Mouse (Mus musculus) fat pad, adult 2 months (tissue): ENCODE measurements around the gene Tamm41.

ENCODE experiments used
- DNase-seq: peaks from one replicate; pipeline ENCODE4 v3.0.0-alpha.2; 2011; ENCODE audit warnings: low read depth, low spot score; ENCODE audit errors: extremely low read depth

The Tamm41 gene

DNA sequence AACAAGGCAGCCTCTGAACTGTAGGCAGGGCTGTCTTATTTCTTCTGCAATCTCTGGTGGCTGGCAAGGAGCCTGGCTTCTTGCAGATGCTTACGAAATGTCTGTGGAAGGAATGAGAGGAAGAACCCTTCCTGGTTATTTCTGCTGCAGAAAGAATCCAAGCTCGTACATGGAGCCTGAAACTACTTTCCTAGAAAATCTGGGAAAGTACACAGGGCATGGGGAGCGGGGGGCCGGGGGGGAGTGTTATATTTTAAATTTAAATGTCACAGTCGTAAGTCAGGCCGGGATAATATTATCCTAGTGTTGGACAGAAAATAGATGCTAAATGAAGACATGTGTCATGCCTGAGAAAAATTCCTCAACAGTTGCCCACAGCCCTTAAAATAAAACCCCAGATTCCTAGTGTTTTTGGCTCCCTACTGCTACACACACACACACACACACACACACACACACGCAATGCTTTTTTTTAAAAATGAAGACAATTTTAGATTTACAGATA lies 60.7 kb downstream of the Tamm41 start:
- DNase-seq: peak; percentile 47

DNA sequence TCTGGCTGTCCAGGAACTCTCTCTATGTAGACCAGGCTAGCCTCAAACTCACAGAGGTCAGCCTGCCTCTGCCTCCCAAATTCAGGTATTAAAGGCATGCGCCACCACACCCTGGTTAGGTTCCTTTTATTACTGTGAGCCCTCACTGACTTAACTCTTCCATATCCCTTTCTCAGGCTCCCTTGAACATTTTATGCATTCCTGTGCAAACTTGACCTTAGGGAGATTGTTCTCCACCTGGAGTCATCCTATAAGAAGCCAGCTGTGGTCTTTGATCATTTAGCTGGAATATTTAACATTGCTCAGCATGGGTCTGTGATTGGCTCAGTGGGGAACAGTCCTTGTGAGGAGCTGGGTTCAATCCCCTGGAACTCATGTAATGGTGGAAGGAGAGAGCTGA lies 63.3 kb downstream of the Tamm41 start:
- DNase-seq: no peak

DNA sequence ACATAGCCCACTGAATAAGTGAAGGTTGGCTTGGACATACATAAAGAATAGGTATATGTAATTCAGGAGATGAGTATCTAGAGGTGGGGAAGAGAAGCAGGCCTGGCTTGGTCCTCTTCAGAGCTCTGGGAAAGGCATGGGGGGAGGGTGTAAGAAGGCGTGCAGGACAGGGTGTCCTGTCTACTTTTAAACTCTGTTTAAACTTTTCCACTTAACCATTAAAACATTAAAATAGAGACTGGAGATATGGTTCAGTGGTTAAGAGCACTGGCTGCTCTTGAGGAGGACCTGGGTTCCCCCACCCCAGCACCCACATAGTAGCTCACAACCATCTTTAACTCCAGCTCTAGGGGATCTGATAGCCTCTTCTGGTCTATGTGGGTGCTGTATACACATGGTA lies 64.7 kb downstream of the Tamm41 start:
- DNase-seq: no peak

DNA sequence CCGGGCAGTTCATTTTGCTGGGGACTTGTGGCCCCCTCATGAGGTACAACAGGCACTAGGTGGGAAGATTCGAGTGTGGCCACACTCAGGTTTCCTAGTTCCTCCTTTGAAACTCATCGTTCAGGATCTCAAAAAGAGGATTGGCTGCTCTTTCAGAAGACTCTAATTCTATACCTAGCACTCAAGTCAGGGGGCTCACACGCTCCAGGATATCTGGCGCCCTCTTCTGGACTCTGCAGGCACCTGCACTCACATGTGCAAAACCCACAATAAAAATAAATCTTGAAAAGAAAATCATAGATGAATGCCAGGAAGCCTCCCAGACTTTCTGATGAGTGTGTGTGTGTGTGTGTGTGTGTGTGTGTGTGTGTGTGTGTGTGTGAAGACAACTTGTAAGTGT lies 66.8 kb downstream of the Tamm41 start:
- no peak for DNase-seq

DNA sequence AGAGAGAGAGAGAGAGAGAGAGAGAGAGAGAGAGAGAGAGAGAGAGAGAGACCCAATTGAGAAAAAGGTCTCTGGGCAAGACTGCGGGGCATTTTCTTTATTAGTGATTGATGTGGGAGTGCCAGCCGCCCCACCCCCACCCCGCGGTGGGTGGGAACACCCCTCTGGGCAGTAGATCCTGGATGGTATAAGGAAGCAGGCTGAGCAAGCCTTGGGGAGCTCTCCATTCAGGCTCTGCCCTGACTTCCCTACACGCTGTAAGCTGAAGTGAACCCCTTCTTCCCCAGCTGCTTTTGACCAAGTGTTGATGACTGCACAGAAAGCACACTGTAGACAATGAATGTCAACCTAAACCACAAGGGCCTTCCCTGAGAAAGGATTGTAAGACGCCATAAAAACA lies 67.3 kb downstream of the Tamm41 start:
- no peak for DNase-seq

DNA sequence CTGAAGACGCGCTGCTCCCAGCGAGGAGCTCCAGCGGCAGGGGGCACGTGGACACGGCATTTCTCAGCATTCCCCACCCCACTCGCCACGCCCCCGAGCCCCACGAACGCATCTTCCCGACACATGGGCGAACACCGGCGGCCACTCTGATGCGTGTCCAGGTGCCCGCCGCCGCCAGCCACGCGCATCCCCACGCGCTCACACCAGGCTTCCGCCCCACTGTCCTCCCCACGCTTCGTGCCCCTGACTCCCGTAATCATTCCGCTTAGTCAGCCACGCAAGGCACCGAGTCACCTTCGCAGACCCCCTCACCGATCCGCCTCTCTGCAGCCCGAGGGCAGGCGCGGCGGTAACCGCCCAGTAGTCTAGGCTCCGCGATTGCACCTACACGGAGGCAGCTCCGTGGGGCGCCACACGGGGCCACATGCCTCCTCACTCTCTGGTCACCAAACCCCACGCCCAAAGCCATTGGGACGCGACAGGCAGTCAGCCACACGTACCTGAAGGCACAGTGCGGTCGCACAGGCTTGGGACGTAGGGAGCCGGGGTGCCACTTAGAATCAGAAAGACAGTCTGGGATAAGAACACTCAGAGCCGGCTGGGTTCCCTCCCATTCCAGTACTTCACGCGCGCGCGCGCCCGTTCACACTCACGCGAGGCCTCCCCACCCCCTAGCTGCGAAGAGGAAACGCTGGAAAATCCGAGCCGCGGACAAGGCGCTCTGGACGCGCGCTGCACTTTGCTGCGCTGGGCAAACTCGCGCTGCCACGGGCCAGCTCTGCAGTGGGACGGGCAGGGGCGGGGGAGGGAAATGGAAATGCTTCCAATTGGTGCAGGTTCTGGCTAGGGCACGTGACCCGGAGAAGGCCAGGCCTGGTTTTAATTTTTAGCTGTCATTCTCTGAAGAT lies 68.2 kb downstream of the Tamm41 start, which contains the start of gene Vgll4:
TSS of gene Vgll4 (minus strand) at position 782 of the 908 bp plus-strand sequence.
- DNase-seq: no peak

DNA sequence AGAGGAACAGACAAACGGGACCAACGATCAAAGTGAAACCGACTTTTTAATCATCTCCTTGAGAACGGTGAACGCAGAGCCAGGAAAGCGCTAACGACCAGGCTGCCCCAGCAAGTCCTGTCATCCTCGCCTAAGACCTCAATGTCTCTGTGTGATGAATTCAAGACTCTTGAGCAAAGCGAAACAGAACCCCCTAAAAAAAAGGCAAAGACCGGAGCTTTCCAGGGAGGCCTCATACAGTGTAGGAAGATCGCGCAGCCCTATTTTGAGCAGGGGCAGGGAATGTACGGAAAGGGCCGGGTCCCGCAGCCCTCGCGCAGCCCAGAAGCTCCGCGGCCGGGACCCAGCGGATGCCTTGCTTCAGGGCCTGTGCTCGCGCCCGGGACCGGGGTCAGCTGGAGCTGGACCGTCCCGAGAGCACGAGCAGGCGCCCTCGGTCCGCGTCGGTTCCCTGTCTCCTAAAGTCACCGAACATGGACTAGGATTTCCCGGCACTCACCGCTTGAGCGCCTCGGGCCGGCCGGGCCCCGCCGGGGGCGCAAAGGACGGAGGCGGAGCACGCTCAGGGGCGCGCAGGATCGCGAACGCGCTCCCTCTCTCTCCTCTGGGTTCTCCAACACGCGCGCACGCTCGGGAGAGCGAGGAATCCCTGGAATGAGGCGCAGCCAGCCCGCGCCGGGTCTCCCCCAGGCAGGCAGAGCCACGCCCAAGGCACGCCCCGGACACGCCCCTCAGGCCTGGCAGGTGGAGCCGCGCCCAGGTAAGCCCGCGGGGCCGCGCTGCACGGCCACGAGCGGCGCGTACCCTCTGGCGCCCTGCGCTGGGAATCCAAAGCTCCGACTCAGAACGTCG lies 69.1 kb downstream of the Tamm41 start:
- no peak for DNase-seq

DNA sequence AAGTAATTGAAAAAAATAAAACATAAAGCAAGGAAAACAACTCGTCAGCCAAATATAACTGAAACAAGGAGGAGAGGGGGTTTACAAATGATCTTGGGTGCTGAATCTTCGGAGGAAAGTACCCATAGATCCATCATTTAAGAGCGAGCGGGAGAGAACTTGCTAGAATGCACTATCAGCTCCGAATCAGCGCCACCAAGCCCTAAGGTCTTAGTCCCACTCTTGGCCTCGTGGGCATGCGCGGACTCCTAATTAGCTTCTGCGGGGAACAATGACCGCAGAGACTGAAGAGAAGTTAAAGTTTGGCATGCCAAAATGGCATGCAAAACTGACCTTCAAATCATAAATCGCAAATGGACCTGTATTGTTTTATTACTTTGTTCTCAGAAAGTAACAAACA lies 70.1 kb downstream of the Tamm41 start:
- no peak for DNase-seq

DNA sequence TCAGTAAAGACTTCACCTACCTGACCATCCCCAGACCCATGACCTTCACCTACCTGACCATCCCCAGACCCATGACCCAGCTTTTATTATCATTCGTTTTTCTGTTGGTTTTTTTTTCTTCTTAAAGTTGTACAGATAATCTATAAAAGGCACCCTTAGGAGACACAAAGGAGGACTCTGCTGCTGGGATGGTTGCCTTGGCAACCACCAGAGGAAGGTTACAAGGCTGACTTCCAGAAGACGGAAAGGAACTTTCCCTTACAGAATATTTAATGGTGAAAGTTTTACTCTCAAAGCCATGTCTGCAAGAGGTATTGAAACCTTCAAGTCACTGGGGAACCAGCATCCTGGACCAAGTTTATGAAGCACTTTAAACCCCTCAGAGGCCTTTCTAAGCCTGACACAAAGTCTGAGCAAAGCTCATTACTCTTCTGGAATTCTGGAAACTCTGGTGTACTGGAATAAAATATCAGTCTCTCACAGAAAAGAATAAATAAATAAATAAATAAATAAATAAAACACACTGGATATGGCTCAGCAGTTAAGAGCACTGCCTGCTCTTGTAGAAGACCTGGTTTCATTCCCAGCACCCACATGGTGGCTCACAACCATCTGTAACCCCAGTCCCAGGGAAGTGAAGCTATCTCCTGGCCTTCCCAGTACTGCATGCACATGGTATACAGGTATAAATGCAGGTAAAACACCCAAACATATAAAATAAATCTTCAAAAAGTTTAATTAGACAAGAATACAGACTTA lies 71.1 kb downstream of the Tamm41 start:
- no peak for DNase-seq

DNA sequence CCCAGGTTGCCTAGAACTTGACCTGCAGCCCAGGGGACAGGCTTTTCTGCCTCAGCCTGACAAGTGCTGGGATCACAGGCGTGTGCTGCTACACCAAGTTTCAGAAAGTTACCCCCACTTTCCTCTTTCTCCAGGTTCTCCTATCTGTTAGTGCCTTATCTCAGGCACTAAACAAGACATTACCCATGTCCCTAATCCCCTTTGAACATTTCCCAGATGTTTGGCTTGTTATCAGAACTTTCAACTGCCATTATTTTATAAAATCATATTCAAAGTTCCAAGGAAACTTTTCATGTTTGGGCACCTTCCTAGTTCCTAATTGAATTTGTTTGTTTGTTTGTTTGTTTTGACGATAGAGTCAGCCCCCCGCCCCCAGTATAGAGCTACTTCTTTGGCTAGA lies 71.9 kb downstream of the Tamm41 start:
- DNase-seq: no peak

- peak; percentile 63 for DNase-seq
Observed at GRCm38 (mm10) chr6:114965396-114965795, 72.3 kb downstream of the Tamm41 start.

DNA sequence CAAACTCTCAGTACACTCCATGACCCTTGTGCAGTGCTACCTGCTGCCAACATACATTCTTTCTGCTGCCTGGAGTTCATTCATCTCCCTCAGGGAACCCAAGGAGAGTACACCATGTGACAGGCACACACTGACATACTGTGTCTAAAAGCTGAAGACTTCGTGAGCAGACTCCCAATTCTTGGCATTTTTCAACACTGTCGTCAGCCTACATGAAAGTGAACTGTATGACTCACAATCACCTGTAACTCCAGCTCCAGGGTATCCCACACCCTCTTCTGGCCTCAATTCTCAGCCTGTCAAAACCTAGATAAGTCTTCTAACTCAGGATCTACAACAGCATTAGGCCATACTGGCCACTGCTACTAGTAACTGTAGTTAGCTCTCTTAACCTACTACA lies 73.4 kb downstream of the Tamm41 start:
- DNase-seq: peak; percentile 51

DNA sequence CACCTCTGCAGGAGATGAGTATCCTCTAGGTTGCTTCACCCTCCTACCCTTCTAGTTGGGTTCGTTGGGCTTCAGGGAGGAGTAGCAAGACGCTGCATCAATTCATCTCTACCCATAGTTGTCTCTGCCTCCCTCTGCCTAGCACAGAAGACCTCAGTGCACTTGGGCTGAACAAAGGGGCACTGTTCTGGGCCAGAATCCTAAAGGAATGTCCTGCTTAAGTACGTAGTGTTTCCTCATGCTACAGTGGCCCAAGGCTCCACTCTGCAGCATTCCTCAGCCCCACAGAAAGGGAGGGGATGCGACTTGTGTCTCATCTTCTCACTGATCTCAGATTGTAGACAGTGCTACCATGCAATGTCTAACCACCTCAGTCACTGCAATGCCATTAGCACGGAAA lies 74.0 kb downstream of the Tamm41 start:
- DNase-seq: no peak

DNA sequence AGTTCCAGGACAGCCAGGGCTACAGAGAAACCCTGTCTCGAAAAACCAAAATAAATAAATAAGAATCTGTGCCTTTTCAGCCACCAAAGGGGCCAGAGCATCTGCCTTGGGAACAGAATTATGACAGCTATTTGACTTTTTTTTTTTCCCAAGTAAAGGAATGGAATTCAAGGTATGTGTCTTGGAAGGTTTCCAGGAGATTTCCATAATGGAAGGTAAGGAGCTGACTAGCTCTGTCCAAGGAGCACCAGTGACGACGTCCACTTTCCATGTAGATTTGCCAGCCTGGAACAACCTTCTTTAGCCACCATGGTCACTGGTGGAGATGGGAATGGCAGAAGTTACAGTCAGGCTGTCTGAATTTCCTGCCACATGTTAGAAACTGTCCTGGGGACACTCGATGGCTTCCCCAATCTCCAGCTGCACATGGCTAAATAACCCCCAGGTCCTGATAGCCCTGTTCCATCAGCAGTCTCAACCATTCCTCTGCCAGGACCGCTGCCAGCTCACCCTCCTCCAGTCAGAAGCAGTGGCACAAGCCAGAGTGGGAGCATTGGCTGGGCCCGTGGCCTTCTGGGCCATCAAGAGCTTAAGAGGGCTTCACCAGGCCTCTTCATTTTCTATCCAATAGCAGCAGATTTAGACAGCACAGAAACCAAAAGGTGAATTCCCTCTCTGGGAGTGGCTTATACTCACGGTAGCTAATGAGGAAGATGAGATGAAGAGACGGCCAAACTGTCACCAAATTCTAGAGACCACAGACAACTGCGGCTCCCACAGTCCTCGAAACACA lies 76.2 kb downstream of the Tamm41 start:
- DNase-seq: no peak

DNA sequence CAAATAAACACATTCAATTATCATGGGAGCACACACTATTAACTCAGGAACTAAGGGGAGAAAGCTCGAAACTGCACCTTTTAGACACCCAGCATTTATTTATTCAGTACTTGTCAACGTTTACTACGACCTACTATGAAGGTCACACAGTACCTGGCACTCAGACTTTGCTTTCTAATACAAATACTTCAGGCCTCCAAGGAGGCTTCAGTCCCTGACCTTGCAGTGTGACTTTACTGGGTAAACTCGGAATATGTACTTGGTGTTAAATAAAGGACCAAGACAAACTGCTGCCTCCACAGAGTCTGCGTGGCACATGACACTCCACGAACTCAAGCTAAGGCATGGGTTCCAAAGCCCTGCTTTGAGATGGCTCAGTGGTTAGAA lies 78.7 kb downstream of the Tamm41 start:
- no peak for DNase-seq

DNA sequence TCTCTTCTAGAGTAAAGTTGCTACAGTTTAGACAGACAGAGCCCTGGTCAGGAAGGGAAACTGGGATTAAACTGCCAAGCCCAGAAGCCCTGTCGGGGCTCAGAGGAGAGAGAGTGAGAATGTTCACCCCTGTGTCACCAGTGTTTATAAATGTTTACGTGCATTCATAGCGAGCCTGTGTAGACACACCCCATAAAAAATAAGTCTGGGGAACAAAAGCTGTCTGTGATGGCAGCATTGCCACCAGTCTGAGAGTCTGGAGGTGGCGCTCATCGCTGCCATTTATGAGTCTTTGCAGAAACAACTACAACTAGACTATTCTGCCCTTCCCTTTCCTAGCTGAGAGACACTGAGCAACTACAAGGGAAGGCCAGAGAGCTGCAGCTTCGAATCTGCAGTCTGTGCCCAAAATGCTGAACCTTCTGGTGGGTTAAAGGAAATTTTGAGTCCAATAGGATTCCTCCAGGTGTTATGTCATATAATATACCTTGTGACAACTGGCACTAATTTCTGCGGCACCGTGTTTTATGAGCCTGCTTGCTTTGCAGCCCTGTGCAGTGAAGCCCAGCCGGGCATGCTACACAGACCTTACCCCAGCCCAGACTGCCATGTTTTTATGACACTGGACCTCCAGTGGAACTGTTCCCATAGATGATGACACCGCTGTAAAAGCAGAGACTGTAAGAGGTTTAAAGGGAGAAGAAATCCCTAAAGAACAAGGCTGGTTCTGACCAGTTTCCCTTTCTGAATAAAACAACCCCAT lies 79.2 kb downstream of the Tamm41 start:
- DNase-seq: no peak

DNA sequence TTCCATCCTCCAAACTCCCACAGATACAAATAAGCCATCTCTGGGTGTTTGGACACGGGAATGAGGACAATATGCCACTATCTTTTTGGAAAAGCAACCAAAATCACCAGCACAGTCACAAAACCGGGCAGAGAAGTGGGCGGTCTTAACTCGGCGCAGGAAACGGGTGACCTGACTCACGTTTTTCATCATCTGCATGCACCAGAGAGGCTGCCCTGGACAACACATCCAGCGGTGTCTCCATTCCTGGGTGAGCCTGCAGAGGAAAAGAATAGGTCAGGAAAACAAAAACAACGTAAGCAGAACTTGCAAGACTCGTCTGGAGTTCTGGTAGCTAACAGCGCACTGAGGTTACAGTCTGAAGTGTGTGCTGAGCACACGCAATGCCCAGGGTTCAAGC lies 79.9 kb downstream of the Tamm41 start:
- no peak for DNase-seq

- no peak for DNase-seq
Observed at GRCm38 (mm10) chr6:114954496-114954895, 83.2 kb downstream of the Tamm41 start.
